Mouse (Mus musculus) activated CD4-positive, CD25-positive, alpha-beta regulatory T cell, adult 4 months (primary cell): ENCODE measurements around the gene Card14. TPM values are rescaled to one million over a fixed set of nuclear protein-coding genes. Genes with fewer than 3 reads are reported as not detected.
A peak's percentile ranks its signal among the peaks of the same experiment; 100 is the strongest.
"Not testable (repeated sequence)": the region's sequence is repeated elsewhere in the genome, so short reads cannot be mapped to it uniquely, and the experiment has no call there.

Experiments
- ATAC-seq: one replicate; pipeline ENCODE4 v1.8.0; 2017
- polyA plus RNA-seq, 2 experiments: library from polyadenylated mRNA; unstranded; fragments of 100-300 nt; shearing (Covaris generic); gene quantifications; one replicate each; pipeline ENCODE4 v1.2.1; 2017

Gene Card14
- polyA plus RNA-seq, 2 experiments from 2014 or later: 0.25 TPM; not detected in 1

GRCm38 (mm10) chr11:119355443-119356385, 48.1 kb downstream of the Card14 start, which contains the start of the genes Sgsh and Slc26a11:
Sgsh (minus strand) TSS chr11:119355536.
Slc26a11 (plus strand) TSS chr11:119355557.
- ATAC-seq: peak; percentile 36

- ATAC-seq: no peak
Measured at GRCm38 (mm10) chr11:119359089-119359488, 51.5 kb downstream of the Card14 start.

- ATAC-seq: no peak
Measured at GRCm38 (mm10) chr11:119362769-119363533, 55.4 kb downstream of the Card14 start.

- peak; percentile 68 for ATAC-seq
Measured at GRCm38 (mm10) chr11:119363534-119364145, 56.1 kb downstream of the Card14 start.

- no peak for ATAC-seq
Measured at GRCm38 (mm10) chr11:119375425-119375824, 67.9 kb downstream of the Card14 start.

DNA sequence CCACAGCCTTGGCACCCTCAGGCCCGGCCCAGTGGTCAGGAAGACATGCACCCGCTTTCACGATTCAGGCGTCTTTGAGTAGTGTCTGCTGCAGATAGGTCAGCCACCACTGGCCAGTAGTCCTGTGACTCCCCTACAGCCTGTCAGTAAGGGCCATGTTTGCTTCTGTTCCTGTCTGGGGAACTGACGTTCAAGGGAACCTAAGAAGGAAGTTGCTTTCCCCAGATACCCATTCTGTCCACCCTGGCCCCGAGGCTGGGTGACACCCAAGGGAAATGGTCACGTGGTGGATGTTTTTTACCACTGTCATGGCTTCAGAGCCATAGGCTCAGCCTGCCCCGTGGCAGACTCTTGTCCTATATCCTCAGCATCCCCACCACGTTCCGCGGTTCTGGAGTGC, 69.8 kb downstream of the Card14 start:
- no peak for ATAC-seq

GRCm38 (mm10) chr11:119378551-119378950, 71.0 kb downstream of the Card14 start:
- no peak for ATAC-seq

- no peak for ATAC-seq
Measured at GRCm38 (mm10) chr11:119381631-119382337, 74.2 kb downstream of the Card14 start.

DNA sequence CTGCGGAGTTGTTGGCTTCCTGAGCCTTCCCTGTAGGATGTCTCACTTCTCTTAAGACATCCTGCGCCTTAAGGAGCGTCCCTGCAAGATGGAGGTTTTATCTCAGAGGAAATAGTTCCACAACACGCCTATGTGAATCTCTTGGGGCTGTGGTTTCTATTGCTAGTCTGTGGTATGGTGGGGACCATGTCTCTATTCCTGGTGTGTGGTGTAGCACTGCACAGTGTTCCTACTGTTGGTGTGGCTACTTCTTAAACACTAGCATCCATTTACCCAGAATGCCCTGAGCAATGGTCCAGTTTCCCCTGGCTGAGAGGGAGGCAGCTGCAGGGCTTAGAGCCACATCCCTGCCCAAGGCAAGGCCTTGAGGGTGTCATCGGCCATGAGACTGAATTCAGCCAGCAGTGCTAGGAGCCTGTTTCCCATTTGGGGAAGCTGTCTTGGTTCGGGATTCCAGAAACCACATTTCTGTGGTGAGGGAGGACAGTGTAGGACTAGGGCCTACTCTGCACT, 74.8 kb downstream of the Card14 start:
- ATAC-seq: no peak

DNA sequence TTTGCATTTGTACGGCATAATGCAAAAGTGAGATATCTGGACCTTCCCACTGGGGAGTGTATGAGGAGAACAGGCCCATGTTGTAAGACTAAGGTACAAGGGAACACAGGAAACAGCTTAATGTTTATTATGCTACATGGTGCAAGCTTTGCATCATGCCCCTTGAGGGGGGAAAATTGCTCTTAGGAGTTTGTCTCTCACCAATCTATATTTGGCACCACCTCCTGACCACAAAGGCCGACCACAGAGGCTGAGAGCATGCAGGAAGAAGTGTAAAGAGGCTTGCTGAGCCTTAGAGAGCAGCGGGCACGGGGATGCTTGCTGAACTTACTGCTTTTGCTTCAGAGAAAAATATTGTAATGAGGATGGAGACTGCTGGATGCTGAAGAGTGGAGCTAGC, 77.3 kb downstream of the Card14 start:
- ATAC-seq: peak; percentile 84

DNA sequence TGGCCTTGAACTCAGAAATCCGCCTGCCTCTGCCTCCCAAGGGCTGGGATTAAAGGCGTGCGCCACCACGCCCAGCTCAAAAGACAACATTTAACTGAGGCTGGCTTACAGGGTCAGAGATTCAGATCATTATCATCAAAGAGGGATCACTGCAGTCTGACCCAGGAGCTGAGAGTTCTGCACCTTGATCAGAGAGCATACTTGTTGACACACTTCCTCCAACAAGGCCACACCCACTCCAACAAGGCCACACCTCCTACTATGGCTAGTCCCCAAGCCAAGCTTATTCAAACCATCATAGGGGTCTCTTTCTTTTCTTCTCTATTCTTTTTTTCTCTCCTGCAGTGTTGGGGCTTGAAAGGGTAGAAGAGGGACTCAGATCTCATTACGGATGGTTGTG, 78.7 kb downstream of the Card14 start:
- no peak for ATAC-seq

DNA sequence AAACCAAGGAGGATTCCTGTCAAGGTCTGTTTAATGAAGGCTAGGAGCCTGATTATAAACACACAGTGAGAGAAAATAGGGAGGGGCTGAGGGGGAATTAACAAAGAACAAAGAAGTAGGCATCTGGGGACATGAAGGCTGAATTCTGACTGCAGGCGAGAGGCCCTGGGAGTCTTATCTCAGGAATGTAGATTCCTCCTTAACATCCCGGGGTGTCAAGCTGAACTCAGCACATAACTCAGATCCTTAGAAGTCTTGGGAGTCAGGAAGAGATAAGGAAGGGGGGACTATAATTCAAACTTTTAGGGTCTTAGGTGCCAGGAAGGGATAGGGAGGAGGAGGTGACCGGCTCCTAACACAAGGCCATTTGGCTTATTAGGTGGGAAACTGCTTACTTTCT, 79.7 kb downstream of the Card14 start:
- ATAC-seq: not testable (repeated sequence)

DNA sequence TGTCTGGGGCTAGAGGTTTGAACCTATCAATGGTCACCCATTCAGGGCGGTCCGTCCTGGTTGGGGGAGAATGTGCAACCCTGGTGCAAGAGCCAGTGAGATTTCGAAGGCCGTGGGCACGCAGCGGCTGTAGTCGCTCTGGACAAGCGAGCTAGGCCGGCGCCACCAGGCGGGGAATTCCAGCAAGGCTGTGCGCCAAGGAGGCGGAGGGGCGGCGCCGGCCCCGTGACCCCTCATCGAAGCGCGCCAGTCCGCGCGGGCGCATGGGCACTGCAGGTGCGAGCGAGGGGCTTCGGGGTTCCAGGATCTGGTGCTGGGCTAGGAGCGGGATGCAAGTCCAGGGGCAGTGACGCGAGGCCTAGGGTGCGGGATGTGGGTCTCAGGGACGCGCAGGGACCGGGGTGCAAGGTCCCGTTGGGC, 82.3 kb downstream of the Card14 start:
- no peak for ATAC-seq

- ATAC-seq: peak; percentile 19
Measured at GRCm38 (mm10) chr11:119390271-119391231, 83.0 kb downstream of the Card14 start.

GRCm38 (mm10) chr11:119391386-119392000, 83.9 kb downstream of the Card14 start:
- ATAC-seq: no peak

DNA sequence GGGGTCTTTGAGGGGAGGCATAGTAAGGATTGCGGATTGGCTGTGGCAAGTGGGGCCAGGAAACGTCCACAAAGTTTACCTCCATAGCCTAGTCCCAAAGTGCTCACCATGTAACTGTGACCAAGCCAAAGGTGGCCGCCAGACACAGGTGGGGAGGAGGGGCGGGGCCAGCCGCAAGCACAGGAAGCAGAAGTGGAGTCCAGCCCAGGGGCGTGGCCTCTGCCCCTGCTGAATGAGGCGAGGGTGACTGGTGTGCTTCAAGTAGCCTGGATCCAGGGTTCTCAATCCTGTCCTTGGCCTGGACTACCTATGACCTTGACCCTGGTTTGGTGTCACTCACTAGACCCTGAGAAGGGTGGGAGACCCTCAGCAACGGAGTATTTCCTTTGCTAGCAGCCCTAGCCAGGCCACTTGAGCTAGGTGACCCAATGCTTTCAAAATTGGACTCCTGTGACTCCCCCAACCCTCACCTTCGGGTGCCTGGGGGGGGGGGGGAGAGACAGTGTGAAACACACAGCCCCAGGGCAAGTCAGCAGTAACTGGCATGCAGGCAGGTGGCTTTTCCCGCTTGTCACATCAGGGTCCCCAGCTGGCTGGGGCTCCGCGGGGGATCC, 84.5 kb downstream of the Card14 start:
- peak; percentile 57 for ATAC-seq

- peak; percentile 55 for ATAC-seq
Measured at GRCm38 (mm10) chr11:119392800-119393482, 85.4 kb downstream of the Card14 start, which contains the start of gene Rnf213. Rnf213 (plus strand) TSS chr11:119393100.

GRCm38 (mm10) chr11:119393483-119393804, 85.9 kb downstream of the Card14 start:
- ATAC-seq: no peak

- ATAC-seq: no peak
Measured at GRCm38 (mm10) chr11:119394210-119394609, 86.6 kb downstream of the Card14 start.
